Mouse (Mus musculus) limb, embryonic 13.5 days (tissue): Measurements from ENCODE around the gene Spg20. TPM values are rescaled to one million over a fixed set of nuclear protein-coding genes. Genes with fewer than 3 reads are reported as not detected.

Source experiments
- ATAC-seq: fragments of 200-750 bp; cut with Nextera tagmentation; 2 replicates; pipeline ENCODE4 v1.8.0; 2017; ENCODE audit warnings: low read depth, moderate number of reproducible peaks, moderate TSS enrichment; ENCODE audit not compliant: low FRiP score
- H3K27ac ChIP-seq: fragments of 300-500 bp; sonication (generic); 2 replicates; pipeline ENCODE4 v1.5.1; 2015; ENCODE audit warnings: inconsistent platforms, mild to moderate bottlenecking, moderate library complexity
- H3K27me3 ChIP-seq: fragments of 300-500 bp; sonication (generic); 2 replicates; pipeline ENCODE4 v1.6.1; 2015; ENCODE audit warnings: mild to moderate bottlenecking, inconsistent platforms
- H3K36me3 ChIP-seq: fragments of 300-500 bp; sonication (generic); 2 replicates; pipeline ENCODE4 v1.6.1; 2015; ENCODE audit warnings: inconsistent platforms, mild to moderate bottlenecking, moderate library complexity
- H3K4me1 ChIP-seq: fragments of 300-500 bp; sonication (generic); 2 replicates; pipeline ENCODE4 v1.6.1; 2015; ENCODE audit warnings: inconsistent platforms
- H3K4me2 ChIP-seq: fragments of 300-500 bp; sonication (generic); replicated peaks from 2 replicates; pipeline ENCODE4 v1.6.1; 2015; ENCODE audit warnings: inconsistent platforms, mild to moderate bottlenecking, moderate library complexity
- H3K4me3 ChIP-seq: fragments of 300-500 bp; sonication (generic); 2 replicates; pipeline ENCODE4 v1.5.1; 2015; ENCODE audit warnings: moderate library complexity, mild to moderate bottlenecking, inconsistent platforms
- H3K9ac ChIP-seq: fragments of 300-500 bp; sonication (generic); 2 replicates; pipeline ENCODE4 v1.6.1; 2015; ENCODE audit warnings: mild to moderate bottlenecking, inconsistent platforms
- H3K9me3 ChIP-seq: fragments of 300-500 bp; sonication (generic); 2 replicates; pipeline ENCODE4 v1.6.1; 2016; ENCODE audit warnings: inconsistent platforms
- WGBS: fragments of 180-500 bp; shearing (Covaris S2); methylation state at CpG from one replicate; pipeline ENCODE4 v1.1.7; 2015; 5-methylcytosine and 5-hydroxymethylcytosine counted together
- polyA plus RNA-seq: library from polyadenylated mRNA; unstranded; fragments of >200 nt; fragmentation: Nextera tagmentation; extraction: Ambion mirVana; gene quantifications from 2 replicates; pipeline ENCODE4 v1.2.1, GENCODE M21; 2015

Spg20 gene
- polyA plus RNA-seq, 1 experiment from 2014 or later, result 92.6 TPM

DNA sequence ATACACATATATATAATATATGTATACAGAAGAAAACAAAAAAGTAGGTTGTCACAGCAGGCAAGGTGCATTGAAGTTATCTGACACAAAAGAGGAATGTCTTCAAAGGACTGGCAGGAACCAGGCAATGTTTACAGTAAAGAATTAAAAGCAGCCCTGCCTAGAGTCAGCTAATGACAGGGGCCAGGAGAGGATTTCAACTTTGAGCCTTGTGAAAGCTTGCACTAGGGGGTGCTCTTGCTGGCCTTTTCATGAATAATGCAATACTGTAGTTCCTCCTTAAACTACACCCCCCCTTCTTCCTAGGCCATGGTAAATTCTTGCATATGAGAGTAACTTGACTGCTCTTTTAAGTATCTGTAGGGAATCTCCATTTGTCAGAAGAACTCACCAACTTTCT is 10.8 kb upstream of the Spg20 start:
- Histone ChIP-seq H3K36me3 (no peaks in the 10 kb centered on the region), H3K4me2 (no peak overlapping the region), H3K9ac (no peak overlapping the region), H3K27me3 (no peaks in the 10 kb centered on the region), H3K4me3 (no peak overlapping the region), H3K9me3 (no peaks in the 10 kb centered on the region), H3K27ac (no peak overlapping the region), H3K4me1 (peaks cover 14% of the 10 kb centered on the region)
- no peak for ATAC-seq

DNA sequence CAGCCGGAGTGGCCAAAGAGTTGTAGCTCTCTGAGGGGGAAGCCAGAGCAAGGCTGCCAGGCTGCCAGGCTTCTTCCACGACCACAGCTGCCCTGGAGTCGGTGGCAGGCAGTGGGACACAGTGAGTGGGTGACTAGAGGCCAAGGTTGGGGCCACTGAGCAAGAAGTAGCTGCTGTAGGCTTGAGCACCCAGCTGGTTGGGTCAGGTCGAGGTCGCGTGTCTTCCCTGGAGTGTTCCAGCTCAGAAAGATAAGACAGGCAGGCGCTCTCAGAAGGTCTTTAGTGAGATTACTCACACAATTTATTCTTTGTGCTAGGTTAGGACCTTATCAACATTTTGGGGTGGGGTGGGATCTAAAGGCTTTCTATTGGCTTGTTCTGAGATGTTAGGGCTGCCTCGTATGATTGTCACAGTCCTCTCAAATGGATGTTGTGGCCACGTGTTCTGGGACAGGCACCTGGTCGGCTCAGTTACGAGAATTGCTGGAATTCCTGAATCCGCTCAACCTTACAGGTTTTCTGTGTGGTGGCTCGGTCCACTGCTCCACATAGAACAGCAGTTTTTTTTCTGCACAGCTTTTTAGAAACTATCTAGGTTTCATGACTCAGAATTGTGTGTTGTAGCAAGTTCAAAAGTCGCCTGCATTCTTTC is 6.4 kb upstream of the Spg20 start:
- ATAC-seq, result no peak
- Histone ChIP-seq H3K27ac (no peak overlapping the region), H3K9me3 (no peaks in the 10 kb centered on the region), H3K36me3 (no peaks in the 10 kb centered on the region), H3K9ac (no peak overlapping the region), H3K4me3 (no peak overlapping the region), H3K27me3 (no peaks in the 10 kb centered on the region), H3K4me1 (no peaks in the 10 kb centered on the region), H3K4me2 (no peak overlapping the region)
- WGBS, result 77% methylated on average over 14 of the region's 14 CpGs

DNA sequence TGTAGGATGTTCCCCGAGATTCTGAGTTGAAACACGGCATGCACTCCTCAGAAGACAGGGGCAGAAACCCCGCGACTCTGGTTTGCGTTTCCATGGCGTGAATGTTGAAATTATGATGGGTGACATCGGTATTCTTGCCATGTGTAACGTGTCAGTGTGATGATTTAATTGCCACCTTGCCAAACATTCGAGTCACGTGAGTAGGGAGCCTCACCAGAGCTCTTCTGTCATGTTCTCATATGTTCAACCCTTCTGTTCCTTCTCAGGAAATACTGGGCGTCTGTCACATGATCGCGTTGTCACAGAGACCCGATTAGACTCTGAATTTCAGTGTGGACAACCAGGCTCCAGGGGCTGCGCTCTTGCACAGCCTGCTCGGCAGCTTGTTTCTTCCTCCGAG is 5.9 kb upstream of the Spg20 start:
- ATAC-seq, result no peak
- H3K9ac ChIP-seq, result no peak overlapping the region
- H3K4me3 ChIP-seq, result no peak overlapping the region
- H3K4me1 ChIP-seq, result no peaks in the 10 kb centered on the region
- H3K9me3 ChIP-seq, result no peaks in the 10 kb centered on the region
- 84% methylated on average over 17 of the region's 17 CpGs for WGBS
- no peaks in the 10 kb centered on the region for H3K36me3 ChIP-seq
- H3K27ac ChIP-seq, result no peak overlapping the region; the same call in 1 of the 2 replicates
- no peaks in the 10 kb centered on the region for H3K27me3 ChIP-seq
- no peak overlapping the region for H3K4me2 ChIP-seq

DNA sequence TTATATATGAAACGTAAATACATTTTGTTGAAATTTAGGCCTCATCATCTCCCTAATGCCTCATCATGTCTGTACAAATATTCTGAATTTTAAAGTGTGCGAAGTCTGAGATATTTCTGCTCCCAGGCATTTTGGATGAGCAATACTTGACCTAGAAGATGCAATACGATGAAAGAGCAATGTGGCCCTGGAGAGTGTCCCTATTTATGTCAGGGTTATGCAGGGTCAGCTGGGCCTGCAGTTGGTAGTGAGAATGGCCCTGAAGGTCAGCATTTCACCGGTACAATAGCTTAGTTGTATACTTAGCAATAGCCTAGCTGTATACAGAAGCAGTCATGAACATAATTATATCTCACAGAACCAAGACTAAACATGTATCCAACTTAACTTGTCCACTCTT is 2.8 kb upstream of the Spg20 start:
- H3K27ac ChIP-seq, result no peak overlapping the region
- no peaks in the 10 kb centered on the region for H3K27me3 ChIP-seq
- WGBS, result 84% methylated on average over 4 of the region's 4 CpGs
- peaks cover 11% of the 10 kb centered on the region for H3K4me1 ChIP-seq
- H3K9ac ChIP-seq, result no peak overlapping the region
- H3K4me2 ChIP-seq, result no peak overlapping the region
- no peaks in the 10 kb centered on the region for H3K9me3 ChIP-seq
- ATAC-seq, result no peak
- no peaks in the 10 kb centered on the region for H3K36me3 ChIP-seq
- no peak overlapping the region for H3K4me3 ChIP-seq

- peak overlapping the region; percentile 97 for H3K27ac ChIP-seq
- 0 out of 2 replicates have a peak, but pooled peaks have one; percentile 18 for ATAC-seq
- no peaks in the 10 kb centered on the region for H3K27me3 ChIP-seq
- peaks cover 20% of the 10 kb centered on the region for H3K4me1 ChIP-seq
- H3K9me3 ChIP-seq, result no peaks in the 10 kb centered on the region
- 16% methylated on average over 16 of the region's 16 CpGs for WGBS
- peak overlapping the region; percentile 71 for H3K4me2 ChIP-seq
- H3K4me3 ChIP-seq, result peak overlapping the region; percentile 85
- H3K36me3 ChIP-seq, result peaks cover 16% of the 10 kb centered on the region
- peak overlapping the region; percentile 96 for H3K9ac ChIP-seq
These were observed 955 bp downstream of the Spg20 start for GRCm38 (mm10) chr3:55112710-55113415.

GRCm38 (mm10) chr3:55114313-55115065 is 2.6 kb downstream of the Spg20 start:
- H3K36me3 ChIP-seq, result peaks cover 32% of the 10 kb centered on the region
- H3K27ac ChIP-seq, result no peak overlapping the region
- no peaks in the 10 kb centered on the region for H3K9me3 ChIP-seq
- WGBS, result 61% methylated on average over 7 of the region's 7 CpGs
- H3K27me3 ChIP-seq, result no peaks in the 10 kb centered on the region
- no peak overlapping the region for H3K4me3 ChIP-seq
- ATAC-seq, result no peak
- peaks cover 23% of the 10 kb centered on the region for H3K4me1 ChIP-seq
- peak overlapping the region; percentile 71 for H3K4me2 ChIP-seq
- H3K9ac ChIP-seq, result no peak overlapping the region

GRCm38 (mm10) chr3:55115071-55115470 is 3.2 kb downstream of the Spg20 start:
- Histone ChIP-seq H3K27ac (no peak overlapping the region), H3K4me2 (no peak overlapping the region), H3K4me3 (no peak overlapping the region), H3K9ac (no peak overlapping the region), H3K36me3 (peaks cover 35% of the 10 kb centered on the region), H3K27me3 (no peaks in the 10 kb centered on the region), H3K4me1 (peaks cover 23% of the 10 kb centered on the region), H3K9me3 (no peaks in the 10 kb centered on the region)
- WGBS, result 82% methylated on average over 1 of the region's 1 CpGs
- ATAC-seq, result no peak

GRCm38 (mm10) chr3:55115989-55116388 is 4.1 kb downstream of the Spg20 start:
- no peaks in the 10 kb centered on the region for H3K27me3 ChIP-seq
- H3K27ac ChIP-seq, result no peak overlapping the region
- H3K9ac ChIP-seq, result no peak overlapping the region
- peaks cover 23% of the 10 kb centered on the region for H3K4me1 ChIP-seq
- H3K36me3 ChIP-seq, result peaks cover 43% of the 10 kb centered on the region
- no peaks in the 10 kb centered on the region for H3K9me3 ChIP-seq
- WGBS, result 76% methylated on average over 8 of the region's 8 CpGs
- H3K4me2 ChIP-seq, result no peak overlapping the region
- H3K4me3 ChIP-seq, result no peak overlapping the region
- no peak for ATAC-seq

DNA sequence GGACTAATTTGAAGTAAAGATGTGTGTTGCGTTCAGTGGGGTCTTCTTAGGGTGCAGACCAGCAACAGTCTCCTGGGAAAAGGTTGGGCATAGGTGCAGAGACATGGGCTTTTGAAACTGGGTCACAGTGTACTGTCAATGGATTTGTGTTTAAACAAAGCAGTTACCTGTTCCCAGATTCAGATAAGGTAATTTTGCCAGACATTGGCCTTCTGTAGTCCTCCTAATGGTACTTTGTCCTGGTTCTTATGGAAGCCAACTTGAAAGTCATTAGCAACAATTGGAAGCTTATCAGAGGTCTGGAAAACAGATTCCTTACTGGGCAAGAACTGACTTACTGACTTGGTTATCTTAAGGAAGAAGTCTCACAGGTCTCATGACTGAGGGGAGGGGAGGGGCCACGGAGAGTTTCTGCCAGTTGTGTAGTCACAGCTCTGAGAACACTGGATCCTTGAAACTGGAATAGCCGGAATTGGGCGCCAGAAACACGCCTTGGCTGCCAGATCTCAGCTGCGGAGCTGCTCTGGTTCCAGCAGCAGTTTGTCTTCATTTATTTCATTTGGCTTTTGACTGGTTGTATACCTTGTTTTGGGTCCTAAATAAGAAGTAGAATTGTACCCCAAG is 7.5 kb downstream of the Spg20 start:
- Histone ChIP-seq H3K4me3 (no peak overlapping the region), H3K9me3 (no peaks in the 10 kb centered on the region), H3K36me3 (peaks cover 75% of the 10 kb centered on the region), H3K9ac (no peak overlapping the region), H3K4me2 (no peak overlapping the region), H3K27me3 (no peaks in the 10 kb centered on the region), H3K4me1 (peaks cover 10% of the 10 kb centered on the region), H3K27ac (no peak overlapping the region)
- ATAC-seq, result no peak
- WGBS, result 94% methylated on average over 6 of the region's 6 CpGs

DNA sequence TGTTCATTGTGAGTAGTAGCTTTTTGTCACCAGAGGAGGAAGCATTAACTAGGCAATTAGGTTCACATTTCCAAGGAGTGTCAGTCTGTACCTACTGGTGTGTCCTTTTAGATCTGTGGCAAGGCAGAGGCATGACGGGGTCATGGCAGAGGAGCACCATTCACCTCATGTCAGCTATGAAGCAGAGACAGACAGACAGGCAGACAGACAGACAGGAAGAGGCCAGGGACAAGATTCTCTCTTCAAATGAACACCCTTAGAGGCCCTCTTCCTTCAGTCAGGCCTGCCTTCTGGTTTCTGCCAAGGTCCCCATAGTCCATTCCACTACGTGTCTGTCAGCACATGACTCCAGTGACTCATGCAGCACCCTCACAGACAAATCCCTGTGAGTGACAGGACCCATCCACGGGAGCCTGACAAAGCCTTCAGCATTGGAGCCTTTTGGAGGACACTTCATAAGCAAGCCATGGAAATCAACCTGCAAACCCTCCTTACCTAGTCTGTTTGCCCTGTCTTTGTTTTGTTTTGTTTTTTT is 10.5 kb downstream of the Spg20 start:
- Histone ChIP-seq H3K27ac (no peak overlapping the region), H3K4me2 (no peak overlapping the region), H3K4me3 (no peak overlapping the region), H3K4me1 (0 out of 2 replicates have a peak, but pooled peaks cover 3% of the 10 kb centered on the region), H3K36me3 (peaks cover 93% of the 10 kb centered on the region), H3K9ac (no peak overlapping the region), H3K9me3 (no peaks in the 10 kb centered on the region), H3K27me3 (no peaks in the 10 kb centered on the region)
- no peak for ATAC-seq
- 84% methylated on average over 3 of the region's 3 CpGs for WGBS

GRCm38 (mm10) chr3:55123064-55123463 is 11.2 kb downstream of the Spg20 start:
- H3K36me3 ChIP-seq, result peaks cover 93% of the 10 kb centered on the region
- H3K4me2 ChIP-seq, result no peak overlapping the region
- no peak for ATAC-seq
- no peaks in the 10 kb centered on the region for H3K27me3 ChIP-seq
- H3K27ac ChIP-seq, result no peak overlapping the region
- no peak overlapping the region for H3K9ac ChIP-seq
- no peaks in the 10 kb centered on the region for H3K9me3 ChIP-seq
- H3K4me3 ChIP-seq, result no peak overlapping the region
- H3K4me1 ChIP-seq, result 0 out of 2 replicates have a peak, but pooled peaks cover 3% of the 10 kb centered on the region
- WGBS, result 79% methylated on average over 4 of the region's 4 CpGs
